Mouse (Mus musculus) forebrain, embryonic 15.5 days (tissue): Measurements from ENCODE around the gene Mrps34. TPM values are rescaled to one million over a fixed set of nuclear protein-coding genes. Genes with fewer than 3 reads are reported as not detected.

ENCODE experiments used
- polyA plus RNA-seq: library from polyadenylated mRNA; unstranded; fragments of >200 nt; fragmentation: Nextera tagmentation; extraction: Ambion mirVana; gene quantifications from 2 replicates; pipeline ENCODE4 v1.2.1, GENCODE M21; 2015

Mrps34 gene
- polyA plus RNA-seq, 1 experiment from 2014 or later, result 77.6 TPM

Other genes with a start within 250 kb of the Mrps34 start
- 26.7 and 27.6 TPM in 2 replicates for gene Slc9a3r2, start 244.8 kb upstream of the Mrps34 start, polyA plus RNA-seq
- not detected in 2 replicates for gene Npw, start 236.7 kb upstream of the Mrps34 start, polyA plus RNA-seq
- gene Zfp598, start 225.4 kb upstream of the Mrps34 start, polyA plus RNA-seq, result 19.1 and 20.9 TPM in 2 replicates
- gene Syngr3, start 205.2 kb upstream of the Mrps34 start, polyA plus RNA-seq, result 134 and 145 TPM in 2 replicates
- gene Gfer, start 199.0 kb upstream of the Mrps34 start, polyA plus RNA-seq, result 38.7 TPM in 2 replicates
- 1.4 and 2.0 TPM in 2 replicates for gene Noxo1, start 198.9 kb upstream of the Mrps34 start, polyA plus RNA-seq
- gene Tbl3, start 187.5 kb upstream of the Mrps34 start, polyA plus RNA-seq, result 79.5 and 83.9 TPM in 2 replicates
- gene Rnf151, start 177.1 kb upstream of the Mrps34 start, polyA plus RNA-seq, result not detected in 2 replicates
- gene Rps2, start 177.0 kb upstream of the Mrps34 start, polyA plus RNA-seq, result 816 and 846 TPM in 2 replicates
- 249 and 261 TPM in 2 replicates for gene Ndufb10, start 170.6 kb upstream of the Mrps34 start, polyA plus RNA-seq
- not detected in 2 replicates for gene Rpl3l, start 167.3 kb upstream of the Mrps34 start, polyA plus RNA-seq
- 20.5 and 22.5 TPM in 2 replicates for gene Msrb1, start 158.5 kb upstream of the Mrps34 start, polyA plus RNA-seq
- gene Hs3st6, start 142.1 kb upstream of the Mrps34 start, polyA plus RNA-seq, result not detected in 2 replicates
- not detected in 2 replicates for gene Meiob, start 90.8 kb upstream of the Mrps34 start, polyA plus RNA-seq
- 45.1 and 45.7 TPM in 2 replicates for gene Hagh, start 55.0 kb upstream of the Mrps34 start, polyA plus RNA-seq
- gene Fahd1, start 44.8 kb upstream of the Mrps34 start, polyA plus RNA-seq, result 16.0 and 16.8 TPM in 2 replicates
- gene Igfals, start 29.1 kb upstream of the Mrps34 start, polyA plus RNA-seq, result 0.11 TPM in 1 of 2 replicates, not detected in the other
- gene Nubp2, start 8.8 kb upstream of the Mrps34 start, polyA plus RNA-seq, result 73.2 and 74.2 TPM in 2 replicates
- gene Spsb3, start 8.5 kb upstream of the Mrps34 start, polyA plus RNA-seq, result 81.5 and 82.5 TPM in 2 replicates
- 32.8 and 34.6 TPM in 2 replicates for gene Eme2, start within 50 bp of the Mrps34 start, polyA plus RNA-seq
- gene Nme3, start 1.4 kb downstream of the Mrps34 start, polyA plus RNA-seq, result 69.6 and 72.6 TPM in 2 replicates
- 89.4 and 90.6 TPM in 2 replicates for gene Mapk8ip3, start 41.9 kb downstream of the Mrps34 start, polyA plus RNA-seq
- gene Jpt2, start 65.6 kb downstream of the Mrps34 start, polyA plus RNA-seq, result 101 and 114 TPM in 2 replicates
- gene Cramp1l, start 120.7 kb downstream of the Mrps34 start, polyA plus RNA-seq, result 7.6 and 8.5 TPM in 2 replicates
- gene Ift140, start 121.0 kb downstream of the Mrps34 start, polyA plus RNA-seq, result 24.0 and 25.4 TPM in 2 replicates
- gene Tmem204, start 188.5 kb downstream of the Mrps34 start, polyA plus RNA-seq, result 10.5 and 11.5 TPM in 2 replicates
- 54.6 and 57.2 TPM in 2 replicates for gene Telo2, start 220.9 kb downstream of the Mrps34 start, polyA plus RNA-seq
- not detected in 2 replicates for gene Ptx4, start 225.6 kb downstream of the Mrps34 start, polyA plus RNA-seq
- gene Clcn7, start 238.3 kb downstream of the Mrps34 start, polyA plus RNA-seq, result 28.8 and 30.4 TPM in 2 replicates